Mouse (Mus musculus): ENCODE data around the gene Sfxn5. TPM values are rescaled to one million over a fixed set of nuclear protein-coding genes. Genes with fewer than 3 reads are reported as not detected.

The Sfxn5 gene
- polyA plus RNA-seq, 1 experiment from 2014 or later: 13.4 TPM

DNA sequence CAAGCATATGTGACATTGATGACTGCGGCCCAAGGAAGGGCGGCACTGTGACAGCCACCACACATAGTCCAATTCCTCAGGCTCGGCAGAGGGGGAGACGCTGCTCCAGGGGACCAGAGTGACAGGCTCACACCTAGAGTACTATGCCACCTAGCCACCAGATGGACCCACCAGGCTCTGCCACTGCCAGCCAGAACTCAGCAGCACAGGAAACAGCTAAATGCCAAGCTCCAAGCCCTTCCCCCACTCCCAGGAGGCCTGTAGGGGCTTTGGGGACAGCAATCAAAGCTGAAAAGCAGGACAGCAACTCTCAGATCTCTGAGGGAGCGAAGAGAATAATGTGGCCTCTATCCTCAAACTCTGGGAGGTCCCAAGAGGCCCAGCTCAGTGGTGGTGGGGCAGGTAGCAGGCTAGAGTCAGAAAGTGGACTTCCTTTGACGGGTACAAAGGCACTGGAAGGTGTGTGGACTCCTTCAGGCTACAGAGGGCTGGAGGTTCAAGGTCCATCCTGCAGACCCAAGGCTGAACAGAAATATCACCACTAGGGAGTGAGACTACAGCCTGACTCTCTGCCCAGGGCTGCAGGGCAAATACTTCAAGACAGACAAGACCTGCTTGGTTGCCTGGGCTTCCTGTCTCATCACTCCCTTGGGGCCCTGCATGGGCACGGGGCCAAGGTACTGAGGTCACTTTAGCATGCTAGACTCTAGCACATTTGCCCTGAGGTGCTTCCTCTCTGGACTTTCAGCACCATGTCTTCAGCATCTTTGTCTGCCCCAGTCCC, 37.6 kb downstream of the Sfxn5 start:
- WGBS: 71% methylated on average over 7 of the region's 7 CpGs
- H3K36me3 ChIP-seq: no peaks in the 10 kb centered on the region
- no peak overlapping the region for H3K27ac ChIP-seq
- no peak overlapping the region for H3K4me3 ChIP-seq (replicated peaks)
- H3K4me1 ChIP-seq (replicated peaks): peaks cover 22% of the 10 kb centered on the region
- no peak overlapping the region for H3K9ac ChIP-seq (replicated peaks)
- H3K9me3 ChIP-seq: no peaks in the 10 kb centered on the region
- H3K27me3 ChIP-seq: no peaks in the 10 kb centered on the region
- no peak overlapping the region for H3K4me2 ChIP-seq (replicated peaks)
- ATAC-seq: no peak

DNA sequence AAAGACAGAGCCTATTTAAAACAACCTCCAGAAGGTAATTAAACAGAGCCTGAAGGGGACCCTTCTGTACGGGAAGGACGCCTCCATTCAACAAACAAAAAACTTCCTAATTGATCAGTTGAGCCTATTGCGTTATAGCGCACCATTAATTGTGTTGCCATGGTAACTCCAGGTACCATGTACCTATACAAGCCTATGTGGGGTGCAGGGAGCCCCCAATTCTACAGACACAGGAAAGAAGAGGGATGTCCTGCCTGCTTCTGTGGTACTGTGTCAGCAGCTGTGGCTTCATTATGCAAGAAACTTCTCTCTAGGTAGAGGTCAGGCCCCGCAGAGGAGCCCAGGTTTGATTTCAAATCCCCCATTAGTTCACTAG, 39.2 kb downstream of the Sfxn5 start:
- Histone ChIP-seq H3K36me3 (no peaks in the 10 kb centered on the region), H3K27ac (peak overlapping the region; percentile 48; the same call in 1 of the 2 replicates), H3K4me1 (replicated peaks) (peaks cover 22% of the 10 kb centered on the region), H3K4me2 (replicated peaks) (no peak overlapping the region), H3K9me3 (no peaks in the 10 kb centered on the region), H3K4me3 (replicated peaks) (no peak overlapping the region), H3K27me3 (no peaks in the 10 kb centered on the region), H3K9ac (replicated peaks) (no peak overlapping the region)
- 56% methylated on average over 5 of the region's 5 CpGs for WGBS
- ATAC-seq: 0 out of 2 replicates have a peak, but pooled peaks have one; percentile 9

DNA sequence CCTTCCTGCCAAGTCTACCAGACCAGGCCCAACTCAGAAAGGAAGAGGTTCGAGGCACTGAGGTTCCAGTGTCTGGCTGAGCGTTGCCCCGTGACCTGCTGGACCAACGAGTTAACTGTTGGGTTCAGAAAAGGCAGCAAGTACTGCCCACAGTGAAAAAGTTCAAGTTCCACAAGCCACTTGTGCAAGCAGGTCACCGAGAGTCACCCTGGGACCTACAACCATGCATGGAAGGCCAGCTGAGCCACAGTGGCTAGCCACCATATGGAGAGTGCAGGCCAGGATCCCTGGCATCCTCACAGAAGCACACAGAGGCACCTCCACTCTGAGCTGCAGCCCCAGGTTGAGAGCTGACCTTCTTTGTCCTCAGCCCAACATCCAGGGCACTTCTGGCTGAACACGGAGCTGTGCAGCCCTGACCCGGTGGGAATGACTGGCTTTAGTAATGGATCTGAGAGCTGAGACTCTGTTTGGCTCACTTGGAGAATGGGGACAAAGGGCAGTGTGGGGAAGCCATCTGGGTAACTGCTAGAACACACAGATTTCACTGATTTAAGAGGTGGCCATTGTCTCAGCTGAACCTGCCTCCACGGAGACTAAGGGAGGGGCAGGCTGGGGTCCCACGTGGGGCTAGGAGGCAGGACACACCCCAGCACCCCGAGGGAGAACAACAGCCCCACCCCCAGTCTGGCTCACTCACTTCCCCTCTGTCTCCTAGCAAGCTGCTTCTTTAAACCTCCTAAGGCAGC, 39.8 kb downstream of the Sfxn5 start:
- Histone ChIP-seq H3K4me1 (replicated peaks) (peaks cover 22% of the 10 kb centered on the region), H3K27me3 (no peaks in the 10 kb centered on the region), H3K4me2 (replicated peaks) (no peak overlapping the region), H3K4me3 (replicated peaks) (no peak overlapping the region), H3K27ac (peak overlapping the region; percentile 48), H3K9ac (replicated peaks) (no peak overlapping the region), H3K9me3 (no peaks in the 10 kb centered on the region), H3K36me3 (no peaks in the 10 kb centered on the region)
- 49% methylated on average over 10 of the region's 10 CpGs for WGBS
- peak; percentile 43 for ATAC-seq

DNA sequence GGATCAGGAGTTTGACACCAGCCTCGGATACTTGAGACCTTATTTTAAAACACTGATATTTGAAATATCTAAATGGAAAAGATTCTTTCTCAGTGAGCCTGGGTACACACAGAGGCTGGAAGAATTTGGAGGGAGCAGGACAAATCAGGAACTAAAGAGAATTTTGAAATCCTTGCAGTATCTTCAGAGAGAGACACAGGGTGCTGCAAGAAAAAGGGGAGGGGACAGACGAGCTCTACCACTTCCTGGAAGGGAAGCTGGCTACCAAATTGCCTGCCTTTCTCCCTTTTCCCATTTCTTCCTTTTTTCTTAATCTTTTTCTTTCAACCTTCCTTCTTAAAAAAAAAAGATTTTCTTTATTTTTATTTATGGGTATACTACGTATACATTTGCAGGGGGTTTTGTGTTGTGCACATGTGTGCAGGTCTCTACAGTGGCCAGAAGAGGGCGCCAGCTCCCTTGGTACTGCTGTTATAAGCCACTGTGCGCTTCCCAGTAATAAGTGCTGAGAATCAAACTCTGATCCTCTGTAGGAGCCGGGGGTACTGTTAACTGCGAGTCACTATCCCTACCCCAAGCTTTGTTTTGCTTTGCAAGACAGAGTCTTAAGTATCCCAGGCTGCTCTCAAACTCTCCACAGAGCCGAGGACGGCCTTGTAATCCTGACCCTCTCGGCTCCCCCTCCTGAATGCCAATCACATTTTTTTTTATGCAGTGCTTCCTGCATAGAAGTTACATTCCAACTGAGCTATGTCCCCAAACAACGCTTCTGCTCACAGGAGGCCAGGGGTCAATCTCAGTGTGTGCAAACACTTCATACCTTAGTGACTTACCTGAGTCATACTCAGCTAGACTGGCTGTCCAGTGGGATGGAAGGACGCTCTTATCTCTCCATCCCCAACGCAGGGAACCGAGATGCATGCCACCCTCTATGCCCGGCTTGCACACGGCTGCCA, 42.1 kb downstream of the Sfxn5 start:
- Histone ChIP-seq H3K27me3 (no peaks in the 10 kb centered on the region), H3K36me3 (no peaks in the 10 kb centered on the region), H3K4me3 (replicated peaks) (no peak overlapping the region), H3K9ac (replicated peaks) (no peak overlapping the region), H3K27ac (no peak overlapping the region), H3K9me3 (no peaks in the 10 kb centered on the region), H3K4me1 (replicated peaks) (peaks cover 22% of the 10 kb centered on the region), H3K4me2 (replicated peaks) (no peak overlapping the region)
- WGBS: 91% methylated on average over 16 of the region's 16 CpGs
- no peak for ATAC-seq

DNA sequence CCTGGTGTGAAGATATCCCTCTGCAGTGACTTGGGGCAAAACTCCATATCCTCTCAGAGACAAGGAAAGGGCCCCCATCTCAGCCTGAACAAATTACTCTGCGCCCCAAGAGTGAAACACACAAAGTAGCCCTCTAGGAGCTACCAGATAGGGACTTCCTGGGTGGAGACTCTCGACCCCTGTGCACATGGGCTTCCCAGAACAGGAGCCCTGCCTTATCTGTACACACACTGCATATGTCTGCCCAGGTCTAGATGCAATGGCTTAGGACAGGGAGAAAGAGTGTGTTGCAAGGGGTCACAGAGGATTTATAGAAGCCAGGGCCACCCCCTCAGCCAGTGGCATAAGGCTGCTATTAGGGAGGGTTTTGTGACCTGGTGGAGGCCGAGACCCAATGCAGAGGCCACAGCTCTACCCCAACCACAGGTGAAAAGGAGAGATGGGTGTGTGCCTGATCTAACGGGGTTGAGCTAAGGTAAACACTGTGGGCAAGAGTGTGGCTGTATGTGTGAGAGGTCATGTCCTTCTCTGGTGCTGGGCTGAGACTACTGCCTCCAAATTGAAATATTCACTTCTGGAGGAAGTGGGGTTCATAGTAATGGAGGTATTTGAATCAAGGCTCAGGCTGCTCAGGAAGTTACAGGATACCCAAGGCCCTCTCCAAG, 44.9 kb downstream of the Sfxn5 start:
- no peaks in the 10 kb centered on the region for H3K36me3 ChIP-seq
- H3K27ac ChIP-seq: no peak overlapping the region
- ATAC-seq: no peak
- no peak overlapping the region for H3K4me3 ChIP-seq (replicated peaks)
- no peak overlapping the region for H3K9ac ChIP-seq (replicated peaks)
- H3K4me2 ChIP-seq (replicated peaks): no peak overlapping the region
- no peaks in the 10 kb centered on the region for H3K9me3 ChIP-seq
- WGBS: 86% methylated on average over 4 of the region's 4 CpGs
- H3K27me3 ChIP-seq: no peaks in the 10 kb centered on the region
- peaks cover 3% of the 10 kb centered on the region for H3K4me1 ChIP-seq (replicated peaks)

DNA sequence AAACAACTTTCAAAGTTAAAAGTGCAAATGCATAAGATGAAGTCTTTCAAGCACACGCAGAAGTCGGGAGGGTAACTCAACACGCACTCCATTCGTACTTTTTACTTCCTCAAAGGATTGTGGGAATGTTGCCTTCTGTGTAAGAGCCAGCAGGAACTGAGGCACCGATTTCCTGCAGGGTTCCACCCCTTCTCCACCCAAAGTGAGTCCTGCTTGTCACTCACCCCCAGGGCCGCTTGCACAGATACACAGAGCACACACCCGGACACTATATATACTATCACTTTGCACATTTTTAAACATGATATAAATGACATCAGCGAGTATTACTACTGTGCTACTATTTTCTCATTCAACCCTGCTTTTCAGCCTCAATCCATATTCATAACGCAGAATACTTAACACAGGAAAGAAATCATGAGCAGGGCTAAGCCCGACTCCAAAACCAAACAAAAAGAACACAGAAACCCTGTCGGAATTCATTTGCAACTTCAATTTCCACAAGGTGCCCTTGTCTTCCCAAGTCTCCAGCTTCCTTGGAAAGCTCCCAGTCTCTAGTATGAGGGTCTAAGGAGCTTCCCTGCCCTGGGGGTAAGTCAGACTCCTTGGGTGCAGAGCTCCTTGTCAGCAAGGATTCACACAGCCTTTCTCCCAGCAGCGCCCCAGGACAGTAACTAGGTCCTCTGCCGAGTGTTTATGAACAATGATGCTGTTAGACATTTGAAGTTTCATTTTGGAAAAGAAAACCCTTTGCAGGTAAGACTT, 46.8 kb downstream of the Sfxn5 start:
- no peak overlapping the region for H3K27ac ChIP-seq
- H3K9ac ChIP-seq (replicated peaks): no peak overlapping the region
- WGBS: 85% methylated on average over 13 of the region's 13 CpGs
- no peaks in the 10 kb centered on the region for H3K27me3 ChIP-seq
- H3K9me3 ChIP-seq: no peaks in the 10 kb centered on the region
- H3K4me2 ChIP-seq (replicated peaks): no peak overlapping the region
- ATAC-seq: no peak
- H3K4me3 ChIP-seq (replicated peaks): no peak overlapping the region
- H3K4me1 ChIP-seq (replicated peaks): no peaks in the 10 kb centered on the region
- H3K36me3 ChIP-seq: no peaks in the 10 kb centered on the region

DNA sequence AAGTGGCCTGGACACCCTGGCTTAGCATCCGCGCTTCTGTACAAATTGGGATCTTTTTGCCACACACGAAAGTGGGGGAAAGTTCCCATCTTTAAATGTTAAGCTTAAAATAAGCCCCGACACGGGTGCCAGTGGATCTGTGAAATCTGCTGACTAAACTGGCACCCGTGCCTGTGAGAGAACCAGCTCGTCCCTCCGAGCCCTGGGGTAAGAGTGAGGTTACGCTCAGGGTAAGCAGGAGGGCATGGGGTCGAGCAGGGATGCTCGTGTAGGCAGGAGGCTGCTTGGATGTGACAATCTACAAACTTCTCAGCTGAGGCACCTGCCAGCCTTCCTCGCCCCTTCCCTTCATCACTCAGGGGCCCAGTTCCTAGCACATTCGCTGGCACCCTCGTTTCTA, 52.4 kb downstream of the Sfxn5 start:
- no peak for ATAC-seq
- no peaks in the 10 kb centered on the region for H3K27me3 ChIP-seq
- 90% methylated on average over 14 of the region's 14 CpGs for WGBS
- H3K4me3 ChIP-seq (replicated peaks): no peak overlapping the region
- H3K36me3 ChIP-seq: no peaks in the 10 kb centered on the region
- H3K9me3 ChIP-seq: no peaks in the 10 kb centered on the region
- H3K27ac ChIP-seq: no peak overlapping the region
- H3K4me2 ChIP-seq (replicated peaks): no peak overlapping the region
- H3K9ac ChIP-seq (replicated peaks): no peak overlapping the region
- no peaks in the 10 kb centered on the region for H3K4me1 ChIP-seq (replicated peaks)

DNA sequence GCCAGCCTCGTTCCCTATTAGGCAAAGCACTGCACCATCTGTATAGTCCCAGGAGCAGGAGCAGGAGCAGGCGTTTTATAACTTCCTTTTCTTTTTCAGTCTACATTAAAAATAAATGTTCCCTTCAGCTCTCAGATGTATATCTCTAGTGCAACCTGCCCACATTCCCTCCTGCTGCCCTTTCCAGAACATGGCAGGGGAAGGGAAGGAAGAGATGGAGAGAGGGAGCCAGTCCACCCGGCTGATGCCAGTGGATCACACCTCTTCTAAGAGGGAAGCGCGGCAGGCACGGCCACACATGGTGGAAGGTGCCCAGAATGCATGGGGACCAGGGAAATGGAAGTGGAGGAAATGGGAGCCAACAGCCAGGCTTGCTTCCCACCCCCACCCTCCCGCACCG, 56.7 kb downstream of the Sfxn5 start:
- no peak overlapping the region for H3K4me2 ChIP-seq (replicated peaks)
- ATAC-seq: no peak
- H3K9me3 ChIP-seq: no peaks in the 10 kb centered on the region
- H3K4me1 ChIP-seq (replicated peaks): no peaks in the 10 kb centered on the region
- no peaks in the 10 kb centered on the region for H3K36me3 ChIP-seq
- no peak overlapping the region for H3K27ac ChIP-seq
- WGBS: 84% methylated on average over 8 of the region's 8 CpGs
- H3K4me3 ChIP-seq (replicated peaks): no peak overlapping the region
- no peaks in the 10 kb centered on the region for H3K27me3 ChIP-seq
- no peak overlapping the region for H3K9ac ChIP-seq (replicated peaks)

DNA sequence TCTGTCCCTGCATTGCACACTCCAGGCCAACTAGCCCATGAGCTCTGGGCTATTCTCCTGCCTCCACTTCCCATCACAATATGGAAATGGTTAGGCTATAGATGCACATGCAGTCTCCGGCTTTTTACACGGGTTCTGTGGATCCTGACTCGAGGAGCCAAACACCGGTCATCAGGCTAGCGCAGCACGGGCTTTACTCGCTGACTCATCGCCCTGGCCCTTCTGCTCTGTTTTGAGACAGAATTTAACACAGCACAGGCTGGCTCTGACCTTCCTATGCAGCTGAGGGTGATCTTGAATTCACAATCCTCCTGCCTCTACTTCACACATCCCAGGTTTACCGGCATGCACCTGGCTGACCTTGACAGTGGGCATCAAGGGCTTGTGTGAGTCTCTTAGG, 60.8 kb downstream of the Sfxn5 start:
- no peaks in the 10 kb centered on the region for H3K9me3 ChIP-seq
- H3K4me3 ChIP-seq (replicated peaks): no peak overlapping the region
- H3K36me3 ChIP-seq: no peaks in the 10 kb centered on the region
- ATAC-seq: no peak
- peaks cover 14% of the 10 kb centered on the region; the same call in 1 of the 2 replicates for H3K27me3 ChIP-seq
- no peaks in the 10 kb centered on the region for H3K4me1 ChIP-seq (replicated peaks)
- H3K4me2 ChIP-seq (replicated peaks): no peak overlapping the region
- WGBS: 92% methylated on average over 9 of the region's 9 CpGs
- H3K9ac ChIP-seq (replicated peaks): no peak overlapping the region
- no peak overlapping the region for H3K27ac ChIP-seq

DNA sequence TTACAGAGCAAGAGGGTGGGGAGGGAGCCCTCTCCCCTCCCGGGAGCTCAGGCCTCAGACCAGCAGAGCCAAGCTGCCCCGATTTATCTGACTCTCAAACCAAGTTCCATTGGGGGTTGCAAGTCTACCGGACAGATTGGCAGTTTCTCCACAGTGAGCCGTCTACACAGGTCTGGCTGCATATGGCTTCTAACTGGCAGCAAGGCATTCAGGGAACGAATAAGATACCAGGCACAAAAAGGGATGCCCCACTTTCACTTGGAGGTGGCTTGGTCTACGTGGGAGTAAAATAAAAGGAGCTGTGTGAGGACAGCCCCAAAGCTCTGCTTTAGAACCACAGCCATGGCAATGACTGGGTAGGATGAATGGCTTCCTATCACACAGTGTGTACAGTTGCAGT, 67.2 kb downstream of the Sfxn5 start:
- WGBS: 34% methylated on average over 6 of the region's 6 CpGs
- H3K4me2 ChIP-seq (replicated peaks): no peak overlapping the region
- peaks cover 27% of the 10 kb centered on the region for H3K27me3 ChIP-seq
- H3K4me3 ChIP-seq (replicated peaks): no peak overlapping the region
- H3K4me1 ChIP-seq (replicated peaks): peaks cover 22% of the 10 kb centered on the region
- no peak overlapping the region for H3K27ac ChIP-seq
- H3K36me3 ChIP-seq: no peaks in the 10 kb centered on the region
- no peaks in the 10 kb centered on the region for H3K9me3 ChIP-seq
- no peak for ATAC-seq
- H3K9ac ChIP-seq (replicated peaks): no peak overlapping the region

All from midbrain, embryonic 13.5 days (tissue).